Mouse (Mus musculus): ENCODE measurements around the gene Fuk. TPM values are rescaled to one million over a fixed set of nuclear protein-coding genes. Genes with fewer than 3 reads are reported as not detected.
A peak's percentile ranks its signal among the peaks of the same experiment; 100 is the strongest.
"Not testable (repeated sequence)": the region's sequence is repeated elsewhere in the genome, so short reads cannot be mapped to it uniquely, and the experiment has no call there.

Fuk gene
- 10 to 100 TPM; 16.7 to 20.2 (median 19.4) TPM for total RNA-seq (2022)

DNA sequence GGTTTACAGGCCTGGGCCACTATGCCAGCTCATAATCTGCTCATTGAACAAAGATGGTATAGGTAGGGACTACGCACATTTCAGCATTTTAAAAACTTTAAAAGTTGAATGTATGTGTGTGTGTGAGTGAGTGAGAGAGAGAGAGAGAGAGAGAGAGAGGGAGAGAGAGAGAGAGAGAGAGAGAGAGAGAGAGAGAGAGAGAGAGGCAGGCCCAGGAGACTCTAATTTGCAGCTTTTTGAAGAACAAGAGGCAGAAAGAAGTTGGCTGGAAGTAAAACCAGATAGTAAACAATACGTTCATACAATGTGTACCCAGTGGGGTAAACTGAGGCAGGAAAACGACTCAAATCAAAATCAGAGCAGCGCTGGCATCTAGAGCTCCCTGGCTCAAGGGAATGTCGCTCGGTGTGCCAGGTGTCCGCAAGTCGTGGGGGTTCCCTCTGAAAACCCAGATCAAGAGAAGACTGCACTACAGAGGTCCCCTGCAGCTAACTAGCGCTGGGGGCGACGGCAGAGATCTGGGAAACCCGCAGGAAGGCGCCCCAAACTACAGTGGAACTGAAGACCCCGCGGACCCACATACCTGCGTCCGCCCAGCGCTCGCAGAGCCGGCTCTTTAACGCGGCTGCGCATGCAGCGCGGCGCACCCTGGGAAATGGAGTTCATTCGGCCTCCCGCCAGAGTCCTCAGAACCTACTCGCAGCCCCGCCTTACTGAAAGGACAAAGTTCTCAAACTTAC is at the start of gene Fuk:
Fuk (minus strand) TSS at position 650 of the 740 bp plus-strand sequence.
- DNase-seq (ENCODE audit: low spot score in 2 of 2), result peak; percentile 68 to 77

DNA sequence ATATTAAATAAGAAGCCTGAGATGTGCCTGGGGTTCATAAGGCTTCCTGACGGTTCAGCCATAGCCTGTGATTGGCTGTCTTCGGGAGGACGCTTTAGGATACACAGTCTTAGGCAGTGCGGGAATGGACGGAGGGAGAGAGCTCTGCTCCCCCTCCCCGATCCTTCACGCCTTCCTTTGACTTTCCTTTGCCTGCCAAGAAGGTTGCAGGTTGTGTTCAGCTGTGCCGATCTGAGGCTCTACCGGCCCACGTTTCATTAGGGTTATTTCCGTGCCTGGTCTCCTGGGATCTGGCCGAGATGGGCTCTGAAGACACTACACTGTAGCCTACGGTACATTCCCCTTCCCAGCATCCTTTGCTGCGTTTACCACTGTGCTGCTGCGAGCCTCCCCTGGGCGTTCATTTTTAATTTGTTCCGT is 47.8 kb upstream of the Fuk start:
- DNase-seq (ENCODE audit: low spot score in 2 of 2), result no peak

DNA sequence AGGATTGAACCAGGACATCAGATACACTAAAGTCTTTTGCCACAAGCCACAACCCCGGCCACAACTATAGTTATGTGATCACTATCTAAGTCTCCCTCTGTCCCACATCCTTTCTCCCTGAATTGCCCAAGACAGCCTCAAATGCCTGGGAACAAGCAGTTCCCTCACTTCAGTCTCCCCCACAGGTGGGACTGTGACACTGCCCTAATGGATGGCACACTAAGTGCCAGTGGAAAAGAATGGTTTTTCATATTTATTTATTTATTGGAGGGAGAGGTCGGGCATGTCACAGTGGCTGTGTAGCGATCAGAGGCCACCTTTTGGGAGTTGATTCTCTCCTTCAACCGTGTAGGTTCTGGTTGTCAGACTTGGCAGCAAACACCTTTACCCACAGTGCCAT is 43.4 kb upstream of the Fuk start:
- no peak for DNase-seq (ENCODE audit: low spot score in 2 of 2)

DNA sequence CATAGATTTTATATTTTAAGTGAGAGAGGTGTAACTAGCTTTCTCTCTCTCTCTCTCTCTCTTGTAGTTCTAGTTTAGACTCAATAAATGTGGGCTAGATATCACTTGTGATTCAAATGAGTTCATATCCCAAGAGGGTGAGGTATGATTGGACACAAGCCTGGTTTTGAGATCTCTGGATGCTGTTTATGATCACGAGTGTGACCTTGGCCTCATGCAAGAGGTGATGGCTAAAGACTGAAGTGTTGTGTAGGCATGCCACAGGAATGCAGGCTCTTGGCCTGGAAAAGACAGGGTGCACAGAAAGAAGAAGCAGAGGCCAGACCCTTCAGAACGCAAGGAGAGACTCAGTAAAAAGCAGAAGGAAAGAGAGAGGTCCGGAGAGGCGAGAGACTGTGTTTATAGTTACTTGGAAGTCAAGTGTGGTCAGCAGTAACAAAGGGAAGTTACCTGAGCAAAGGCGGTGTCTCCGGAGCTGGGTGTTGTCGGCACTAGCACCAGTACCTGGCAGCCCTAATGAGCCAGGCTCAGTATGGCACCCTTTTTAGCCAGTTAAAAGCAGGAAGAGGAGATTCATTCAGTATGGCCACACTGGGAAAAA is 42.1 kb upstream of the Fuk start:
- no peak for DNase-seq (ENCODE audit: low spot score in 2 of 2)

DNA sequence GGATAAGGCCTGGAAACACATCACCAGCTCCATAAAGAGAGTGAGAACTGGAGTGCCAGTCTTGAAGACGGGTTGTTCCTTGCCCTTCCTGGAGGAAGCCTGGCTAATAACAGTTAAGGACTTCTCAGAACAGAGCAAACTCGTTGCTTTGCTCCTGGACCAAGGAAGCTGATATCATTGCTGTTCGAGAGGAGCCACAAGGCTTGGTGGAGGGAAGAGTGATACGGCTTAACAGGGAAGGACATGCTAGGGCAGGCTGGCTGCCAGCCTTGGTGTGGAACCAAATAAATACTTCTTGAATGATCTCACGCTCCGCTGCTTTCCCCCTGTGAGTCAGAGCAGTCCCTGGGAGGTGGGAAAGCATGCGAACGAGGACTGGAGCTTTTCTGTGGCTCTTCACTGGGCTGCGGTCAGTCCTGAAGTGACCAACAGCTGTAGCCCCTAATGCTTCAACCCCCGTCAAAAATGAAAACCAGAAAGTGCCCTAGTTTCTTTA is 39.2 kb upstream of the Fuk start:
- no peak for DNase-seq (ENCODE audit: low spot score in 2 of 2)

DNA sequence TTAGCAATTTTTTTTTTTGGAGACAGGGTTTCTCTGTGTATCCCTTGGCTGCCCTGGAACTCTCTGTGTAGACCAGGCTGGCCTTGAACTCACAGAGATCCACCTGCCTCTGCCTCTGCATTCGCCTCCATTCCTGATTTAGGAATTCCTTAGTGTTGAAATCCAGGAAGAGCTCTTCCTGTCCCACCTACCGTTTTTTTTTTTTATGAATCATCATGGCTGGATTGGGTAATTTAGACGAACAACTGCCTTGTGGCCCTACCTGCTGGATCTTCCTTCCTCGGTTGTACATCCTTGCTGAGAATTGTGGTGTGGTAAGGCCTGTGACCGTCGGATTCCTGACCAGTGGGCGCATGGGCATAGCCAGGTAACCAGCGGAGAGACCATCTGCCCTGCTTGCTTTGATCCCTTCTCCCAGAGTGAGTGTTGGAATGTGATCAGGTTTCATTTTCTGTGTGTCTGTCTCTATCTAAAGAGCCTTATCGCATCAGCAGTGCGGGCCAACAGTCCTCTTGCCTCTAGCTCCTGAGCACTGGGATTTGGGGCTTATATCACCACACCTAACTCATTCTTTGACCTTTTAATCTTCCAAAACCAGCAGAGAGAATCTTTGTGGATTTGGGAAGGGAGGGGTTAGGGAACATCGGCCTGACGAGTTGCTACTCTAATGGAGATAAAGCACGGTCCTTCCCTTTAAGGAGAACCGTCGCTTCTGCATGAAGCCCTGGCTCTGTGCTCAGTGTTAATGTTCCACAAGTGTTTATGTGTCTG is 38.6 kb upstream of the Fuk start:
- no peak for DNase-seq (ENCODE audit: low spot score in 2 of 2)

DNA sequence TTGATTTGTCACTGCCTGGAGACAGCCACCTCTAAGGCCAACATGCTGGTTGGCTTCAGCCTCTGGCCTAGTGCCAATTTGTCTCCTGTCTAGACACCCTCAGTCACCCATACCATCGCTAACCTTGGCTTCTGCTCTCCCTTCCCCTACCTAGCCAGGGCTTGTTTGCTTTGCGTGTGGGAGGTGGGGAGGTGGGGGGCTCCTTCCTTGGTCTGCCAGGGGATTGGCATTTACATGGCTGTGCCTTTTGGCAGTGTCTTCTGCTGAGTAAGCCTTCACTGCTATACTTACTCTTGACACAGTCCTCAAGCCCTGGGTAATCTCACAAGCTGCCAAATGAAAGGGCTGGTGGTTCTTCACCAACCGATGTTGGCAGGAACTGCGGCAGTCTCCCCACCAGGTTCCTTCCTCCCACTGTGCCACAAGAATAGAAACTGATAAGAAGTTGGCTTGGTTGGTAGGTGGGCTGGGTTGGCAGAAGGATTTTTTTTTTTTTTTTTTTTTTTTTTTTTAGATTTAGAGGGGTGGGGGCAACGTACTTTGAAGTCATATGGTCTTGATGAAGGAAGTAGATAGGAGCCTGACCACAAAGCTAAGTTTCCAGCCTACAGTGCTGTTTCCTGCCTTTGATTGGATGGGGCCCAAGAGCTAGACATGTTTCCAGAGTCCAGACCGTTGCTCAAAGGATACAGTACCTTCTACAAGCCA is 36.7 kb upstream of the Fuk start:
- DNase-seq (ENCODE audit: low spot score in 2 of 2), result peak in 1 of 2 experiments; percentile 90

DNA sequence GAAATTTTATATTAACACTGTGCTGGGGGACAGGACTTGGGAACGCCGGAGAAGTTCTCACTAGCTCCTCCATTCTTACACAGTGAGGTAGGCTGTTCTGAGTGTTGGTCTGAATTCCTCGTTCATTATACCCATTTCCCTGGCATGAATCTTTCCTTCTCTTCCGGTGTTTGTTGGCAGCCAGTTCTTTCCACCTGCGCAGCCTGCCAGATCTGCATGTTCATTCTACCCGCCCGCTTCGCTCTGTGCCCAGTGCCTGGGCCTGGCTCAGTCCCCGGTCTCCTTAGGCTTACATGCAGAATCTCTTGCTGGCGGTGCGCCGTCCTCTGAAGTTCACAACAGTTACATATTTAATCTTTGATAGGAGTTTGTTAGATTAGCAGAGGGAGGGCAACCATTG is 33.9 kb upstream of the Fuk start:
- DNase-seq (ENCODE audit: low spot score in 2 of 2), result peak in 1 of 2 experiments; percentile 56

DNA sequence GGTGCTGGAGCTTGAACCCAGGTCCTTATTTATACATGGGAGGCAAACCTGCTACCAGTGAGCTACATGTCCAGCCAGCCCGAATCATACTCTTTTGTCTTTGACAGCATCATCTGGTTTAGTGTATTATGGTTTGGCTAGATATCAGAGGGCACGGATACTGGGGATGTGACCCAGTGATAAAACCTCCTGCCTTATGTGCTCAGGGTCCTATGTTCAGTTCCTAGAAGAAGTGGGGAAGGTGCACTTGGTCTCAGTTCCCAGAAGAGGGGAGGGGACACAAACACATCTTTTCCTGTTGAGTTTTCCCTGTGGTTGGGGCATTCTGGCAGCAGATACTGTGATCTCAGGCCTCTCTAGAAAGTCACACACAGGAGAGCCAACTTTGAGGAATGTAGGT is 31.0 kb upstream of the Fuk start:
- no peak for DNase-seq (ENCODE audit: low spot score in 2 of 2)

DNA sequence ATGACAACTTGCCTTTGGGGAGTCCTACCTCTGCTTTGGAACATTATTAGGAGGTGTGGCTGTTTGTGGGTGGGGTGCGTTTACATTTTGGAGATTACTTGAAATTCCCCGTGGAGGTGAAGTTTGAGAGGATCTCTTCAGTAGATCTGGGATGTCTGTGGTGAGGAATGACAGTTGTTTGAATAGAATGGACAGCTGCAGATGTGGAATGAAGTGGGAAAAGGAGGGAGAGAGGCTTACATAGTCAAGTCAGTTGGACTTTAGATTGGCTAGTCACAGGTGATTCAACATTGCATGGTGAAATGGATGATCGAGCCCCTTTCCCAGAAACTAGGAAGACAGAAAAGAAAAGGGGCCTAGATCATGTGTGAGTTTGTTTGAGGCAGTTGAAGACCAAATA is 30.2 kb upstream of the Fuk start:
- no peak for DNase-seq (ENCODE audit: low spot score in 2 of 2)

DNA sequence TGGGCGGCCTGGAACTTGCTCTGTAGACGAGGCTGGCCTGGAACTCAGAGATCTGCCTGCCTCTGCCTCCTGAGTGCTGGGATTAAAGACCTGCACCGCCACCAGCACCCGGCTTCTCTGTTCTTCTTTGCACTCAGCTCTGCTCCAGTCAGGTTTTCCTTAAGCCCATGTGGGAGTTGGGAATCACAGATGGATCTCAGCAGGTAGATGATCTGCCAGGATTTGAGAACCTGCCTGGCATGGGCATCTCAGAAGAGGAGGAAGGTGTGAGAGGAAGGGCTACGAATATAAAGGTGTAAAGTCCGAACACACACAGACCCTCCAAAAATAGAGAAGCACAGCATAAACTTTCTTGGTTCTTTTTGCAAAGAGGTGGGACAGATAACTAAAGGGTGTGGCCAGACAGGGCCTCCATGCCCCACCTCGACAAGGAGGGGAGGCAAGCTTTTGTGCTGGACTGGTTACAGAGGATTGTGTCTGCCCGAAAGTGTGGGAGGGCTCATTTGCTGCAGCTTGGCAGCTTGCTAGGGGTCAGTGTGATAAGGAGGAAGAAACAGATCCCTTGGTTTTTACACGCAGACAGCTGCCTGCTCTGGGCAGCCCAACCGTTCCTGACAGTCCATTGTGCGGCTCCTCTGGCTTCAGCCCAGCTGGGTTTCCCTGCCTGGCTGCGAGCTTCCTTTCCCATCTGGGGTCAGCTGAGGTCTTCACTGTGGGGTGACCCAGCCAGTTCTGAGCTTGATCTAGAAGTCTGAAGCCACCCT is 29.1 kb upstream of the Fuk start:
- DNase-seq (ENCODE audit: low spot score in 2 of 2), result no peak

DNA sequence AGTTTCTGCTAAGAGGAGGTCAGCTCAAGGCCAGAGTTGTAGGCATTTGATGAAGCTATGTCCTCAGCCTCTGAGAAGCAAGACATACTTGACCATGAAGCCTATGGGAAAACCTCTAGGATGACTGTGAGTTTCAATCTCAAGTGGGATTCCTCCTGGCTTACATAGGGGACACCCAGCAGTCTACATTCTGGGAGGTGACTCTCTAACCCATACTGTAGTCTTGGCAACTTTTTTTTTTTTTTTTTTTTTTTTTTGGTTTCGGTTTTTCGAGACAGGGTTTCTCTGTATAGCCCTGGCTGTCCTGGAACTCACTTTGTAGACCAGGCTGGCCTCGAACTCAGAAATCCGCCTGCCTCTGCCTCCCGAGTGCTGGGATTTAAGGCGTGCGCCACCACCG is 27.4 kb upstream of the Fuk start:
- DNase-seq (ENCODE audit: low spot score in 2 of 2), result not testable (repeated sequence)

DNA sequence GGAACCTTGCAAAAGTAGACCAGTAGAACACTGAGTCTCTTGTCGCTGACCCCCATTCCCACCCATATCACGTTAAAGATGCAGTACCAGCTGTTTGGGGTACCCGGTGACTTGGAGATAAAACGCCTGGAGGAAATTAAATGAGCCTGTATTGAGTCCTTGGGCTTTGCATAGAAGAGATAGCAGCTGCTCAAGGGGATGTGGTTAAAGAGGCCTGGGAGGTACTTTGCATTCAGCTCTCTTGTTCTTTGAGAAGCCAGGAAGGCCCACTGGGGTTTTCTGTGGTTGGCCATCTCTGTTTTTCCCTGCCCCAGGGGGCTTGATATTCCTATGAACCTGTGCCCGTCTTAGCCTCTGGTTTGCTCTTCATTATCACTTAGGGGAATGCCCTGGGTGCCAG is 26.8 kb upstream of the Fuk start:
- no peak for DNase-seq (ENCODE audit: low spot score in 2 of 2)

DNA sequence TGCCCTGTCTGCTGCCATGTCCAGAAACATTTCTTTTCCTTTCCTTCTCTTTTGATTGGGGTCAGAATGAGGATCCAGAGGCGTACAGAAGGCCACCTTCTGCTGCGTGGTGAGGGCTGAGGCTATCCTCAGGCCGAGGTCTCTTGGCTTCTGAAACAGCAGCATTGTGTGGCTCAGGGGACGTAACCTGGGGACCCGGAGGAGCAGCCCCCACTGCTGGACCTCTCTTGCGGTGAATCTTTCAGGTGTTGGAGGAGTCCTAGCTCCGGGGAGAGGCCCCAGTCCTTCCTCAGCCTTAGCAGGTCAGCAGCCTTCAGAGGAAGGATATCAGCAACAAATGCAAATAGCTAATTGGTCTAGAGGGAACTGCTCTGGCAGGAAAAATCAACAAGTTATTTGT is 26.1 kb upstream of the Fuk start:
- DNase-seq (ENCODE audit: low spot score in 2 of 2), result no peak

DNA sequence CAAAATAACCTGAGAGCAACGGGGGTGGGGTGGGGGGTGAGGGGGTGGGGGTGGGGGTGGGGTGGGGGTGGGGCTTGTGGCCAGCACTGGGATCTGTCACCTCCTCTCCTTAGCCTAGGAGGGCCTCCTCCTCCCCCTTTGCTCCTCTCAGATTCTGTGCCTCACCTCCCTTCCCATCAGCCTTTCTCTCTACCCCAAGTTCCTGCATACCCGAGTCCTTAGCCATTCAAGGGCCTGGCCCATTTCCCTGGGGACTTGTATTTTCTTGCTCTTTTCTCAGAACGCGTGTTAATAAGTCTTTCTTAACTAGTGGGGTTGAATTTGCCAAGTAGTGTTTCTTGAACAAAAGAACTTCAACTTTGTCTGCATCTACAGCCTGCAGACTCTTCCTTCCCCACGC is 24.4 kb upstream of the Fuk start:
- DNase-seq (ENCODE audit: low spot score in 2 of 2), result no peak

DNA sequence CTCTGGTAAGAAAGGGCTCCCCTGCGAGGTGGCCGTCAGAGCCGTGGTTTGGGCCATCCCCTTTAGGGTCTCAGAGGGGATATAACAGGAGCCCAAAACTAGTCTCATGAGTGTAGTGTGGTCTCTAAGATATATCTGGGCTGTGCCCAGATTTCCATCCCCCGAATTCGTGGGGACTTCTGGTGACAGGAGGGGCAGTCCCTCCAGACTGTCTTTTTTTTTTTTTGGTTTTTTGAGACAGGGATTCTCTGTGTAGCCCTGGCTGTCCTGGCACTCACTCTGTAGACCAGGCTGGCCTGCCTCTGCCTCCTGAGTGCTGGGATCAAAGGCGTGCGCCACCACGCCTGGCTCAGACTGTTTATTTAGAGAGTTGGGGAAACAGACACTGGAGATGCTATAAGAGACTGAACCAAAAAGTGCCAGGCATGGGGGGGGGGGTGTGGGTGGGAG is 23.4 kb upstream of the Fuk start:
- DNase-seq (ENCODE audit: low spot score in 2 of 2), result no peak

DNA sequence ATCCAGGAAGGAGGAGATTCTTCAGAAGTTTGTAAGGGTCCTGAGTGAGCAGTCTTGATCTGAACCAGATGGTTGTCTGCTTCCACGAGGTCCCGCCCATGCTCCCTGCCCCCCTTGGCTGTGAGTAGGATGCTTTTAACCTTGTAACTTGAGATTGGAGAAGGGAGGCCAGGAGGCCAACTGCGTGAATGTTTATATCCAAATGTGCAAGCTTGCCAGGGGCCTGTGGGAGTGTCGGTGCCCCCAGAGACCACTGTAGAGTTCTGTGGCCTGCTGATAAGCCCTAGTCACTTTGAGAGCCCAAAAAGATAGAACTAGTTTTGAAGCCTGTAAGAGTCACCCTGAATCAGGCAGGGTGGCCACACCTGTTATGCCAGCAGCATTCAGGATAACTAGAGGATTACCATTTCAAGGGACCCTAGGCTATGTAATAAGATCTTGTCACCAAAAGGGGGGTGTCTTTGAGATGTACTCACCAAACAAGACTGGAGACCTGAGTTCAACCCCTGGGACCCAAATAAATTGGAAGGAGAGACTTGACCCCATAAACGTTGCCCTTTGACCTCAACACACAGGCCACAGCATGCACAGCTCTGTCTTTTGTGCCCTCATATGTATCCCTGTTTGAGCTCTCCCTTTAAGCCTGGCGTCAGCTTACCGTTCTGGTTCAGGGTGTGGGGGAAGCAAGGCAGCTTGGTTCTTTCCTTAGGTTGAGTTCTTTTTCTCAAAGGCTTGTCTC is 19.4 kb upstream of the Fuk start:
- no peak for DNase-seq (ENCODE audit: low spot score in 2 of 2)

DNA sequence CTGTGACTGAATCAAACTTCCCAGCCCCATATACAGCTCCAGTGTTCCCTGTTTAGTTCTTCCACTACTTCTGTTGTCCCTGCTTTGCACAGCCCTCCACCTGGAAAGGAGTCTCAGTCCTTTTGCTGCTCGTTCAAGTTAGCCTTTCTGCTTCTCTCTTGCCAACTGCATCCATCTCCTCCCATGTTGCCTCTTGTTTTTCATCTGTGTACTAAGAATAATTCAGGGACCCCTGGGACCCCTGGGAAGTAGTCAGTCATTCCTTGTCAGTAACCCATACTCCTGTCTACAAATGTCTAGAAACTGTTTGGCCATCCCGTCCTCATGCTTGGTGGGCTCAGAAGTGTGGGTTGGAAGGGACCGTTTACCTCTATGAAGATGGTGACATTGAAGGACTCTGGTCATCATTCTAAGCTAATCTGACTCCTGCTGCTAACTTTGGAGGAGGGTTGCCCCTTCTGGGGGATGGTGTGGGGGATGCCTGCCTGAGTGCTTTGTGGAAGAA is 18.5 kb upstream of the Fuk start:
- DNase-seq (ENCODE audit: low spot score in 2 of 2), result no peak

DNA sequence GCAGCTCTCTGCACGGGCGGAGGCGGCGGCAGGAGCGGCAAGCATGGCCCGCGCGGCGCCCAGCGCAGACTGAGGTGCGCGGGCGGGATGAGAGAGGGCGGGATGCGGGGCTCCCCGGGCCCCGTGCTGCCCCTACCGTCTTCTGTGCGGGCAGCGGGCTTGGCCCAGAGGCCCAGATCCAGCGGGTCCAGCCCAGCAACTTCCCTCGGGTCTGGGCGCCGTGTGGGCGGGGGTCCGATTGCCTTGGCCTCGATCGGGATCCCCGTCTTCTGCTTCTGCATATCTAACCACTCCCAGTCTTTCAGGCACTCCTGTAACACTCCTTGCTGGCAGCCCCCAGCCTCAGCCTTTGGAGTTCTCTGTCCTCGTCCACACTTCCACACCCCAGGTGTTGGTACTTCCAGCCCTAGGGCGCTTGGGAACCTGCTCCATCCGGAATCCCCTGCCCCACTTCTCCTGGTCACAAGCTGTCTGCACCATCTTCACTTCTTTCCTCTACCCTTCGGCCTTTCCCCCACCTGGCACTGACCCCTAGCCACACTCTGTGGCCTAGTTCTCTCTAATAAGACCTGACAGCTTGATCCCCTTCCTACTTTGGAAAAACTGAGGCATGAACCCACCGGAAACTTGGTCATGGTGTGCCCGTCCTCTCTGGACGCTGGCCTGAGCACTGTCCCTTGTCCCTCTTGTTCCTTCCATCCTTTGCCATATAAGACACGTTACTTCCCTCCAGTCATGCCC is 17.9 kb upstream of the Fuk start:
- DNase-seq (ENCODE audit: low spot score in 2 of 2), result peak; percentile 53 to 61
